Mouse (Mus musculus): ENCODE measurements around the gene Secisbp2l. TPM values are rescaled to one million over a fixed set of nuclear protein-coding genes. Genes with fewer than 3 reads are reported as not detected.

The Secisbp2l gene
- total and polyA plus RNA-seq, 3 experiments: 4.8 to 25.3 (median 24.6) TPM

DNA sequence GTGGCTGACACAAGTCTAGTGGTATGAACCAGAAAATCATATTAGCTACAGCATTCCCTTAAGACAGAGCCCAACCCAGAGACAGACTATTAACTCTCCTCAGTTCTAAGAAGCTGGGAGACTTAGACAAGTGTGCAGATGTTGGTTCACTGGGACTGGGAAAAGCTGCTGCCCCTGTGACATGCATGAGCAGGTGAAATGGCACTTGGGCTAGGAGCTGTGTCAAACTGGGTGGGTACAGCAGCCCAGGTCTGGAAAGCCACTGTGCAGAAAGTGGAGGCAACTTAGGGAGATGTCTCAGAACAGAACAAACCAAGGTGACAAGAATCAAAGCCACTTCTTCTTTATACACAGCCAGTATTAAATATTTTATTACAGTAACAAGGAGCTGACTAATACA, 47.9 kb downstream of the Secisbp2l start:
- H3K36me3 ChIP-seq (replicated peaks): peaks cover 12% of the 10 kb centered on the region
- H3K4me1 ChIP-seq (ENCODE audit: insufficient read depth, low read depth, low read length): peaks cover 18% of the 10 kb centered on the region
- no peak overlapping the region for H3K4me3 ChIP-seq (ENCODE audit: low read depth, low read length)
- ATAC-seq (ENCODE audit: extremely low read depth, insufficient number of reproducible peaks, low FRiP score, poor library complexity, severe bottlenecking) (no peak), DNase-seq (ENCODE audit: low spot score) (no peak)
- H3K9me3 ChIP-seq (replicated peaks): no peaks in the 10 kb centered on the region
- peaks cover 17% of the 10 kb centered on the region; the same call in 1 of the 2 replicates for H3K27me3 ChIP-seq (ENCODE audit: insufficient read depth, low read length)
- TF ChIP-seq GATA1 (IDR thresholded peaks at IDR 0.05; ENCODE audit: borderline replicate concordance, low read length) (no peak), POLR2AphosphoS5 (IDR thresholded peaks at IDR 0.05; ENCODE audit: insufficient replicate concordance, low read depth, low read length) (no peak), CTCF (IDR thresholded peaks at IDR 0.05; ENCODE audit: low read depth, low read length) (no peak), TAL1 (conservative IDR thresholded peaks at IDR 0.05; ENCODE audit: low read depth, low read length) (no peak), GATA2 (IDR thresholded peaks at IDR 0.05; ENCODE audit: borderline replicate concordance, low read depth, low read length) (no peak)

GRCm38 (mm10) chr2:125731763-125732560, 50.7 kb downstream of the Secisbp2l start:
- Histone ChIP-seq H3K9me3 (replicated peaks) (no peaks in the 10 kb centered on the region), H3K4me3 (ENCODE audit: low read depth, low read length) (no peak overlapping the region), H3K36me3 (replicated peaks) (no peaks in the 10 kb centered on the region), H3K4me1 (ENCODE audit: insufficient read depth, low read depth, low read length) (peaks cover 18% of the 10 kb centered on the region), H3K27me3 (ENCODE audit: insufficient read depth, low read length) (peaks cover 26% of the 10 kb centered on the region)
- ATAC-seq (ENCODE audit: extremely low read depth, insufficient number of reproducible peaks, low FRiP score, poor library complexity, severe bottlenecking): no peak
- peak; percentile 22 for DNase-seq (ENCODE audit: low spot score)
- TF ChIP-seq GATA2 (IDR thresholded peaks at IDR 0.05; ENCODE audit: borderline replicate concordance, low read depth, low read length) (no peak), CTCF (IDR thresholded peaks at IDR 0.05; ENCODE audit: low read depth, low read length) (peak; percentile 65; the same call in 1 of the 2 replicates)

DNA sequence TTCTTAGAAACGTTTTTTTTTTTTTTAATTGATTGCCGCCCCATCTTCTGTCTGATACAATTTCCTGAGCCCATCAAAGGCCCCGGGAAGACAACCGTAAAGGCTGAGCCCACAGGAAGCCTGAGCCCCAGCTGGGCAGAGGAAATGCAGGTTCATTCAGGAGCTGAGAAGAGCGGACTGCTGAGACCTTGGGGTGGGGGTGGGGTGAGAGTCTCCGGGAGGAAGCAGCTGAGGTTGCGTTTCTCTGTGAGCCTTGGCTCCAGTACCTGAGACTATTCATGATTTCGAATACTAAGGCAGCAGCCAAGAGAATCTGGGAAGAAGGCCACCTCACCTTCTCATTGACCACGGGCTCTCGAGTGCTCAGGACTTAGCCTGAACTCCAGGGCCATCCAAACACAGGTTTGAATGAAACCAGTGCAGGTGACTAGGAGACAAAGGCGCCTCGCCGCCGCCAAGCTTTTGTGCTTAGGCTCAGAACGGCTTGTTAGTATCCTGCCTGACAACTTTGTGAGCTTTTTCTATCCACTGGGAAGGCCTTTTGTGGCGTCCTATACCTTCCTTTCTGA, 58.0 kb downstream of the Secisbp2l start:
- 0 out of 2 replicates have a peak, but pooled peaks cover 3% of the 10 kb centered on the region for H3K4me1 ChIP-seq (ENCODE audit: insufficient read depth, low read depth, low read length)
- H3K4me3 ChIP-seq (ENCODE audit: low read depth, low read length): no peak overlapping the region
- no peak for ATAC-seq (ENCODE audit: extremely low read depth, insufficient number of reproducible peaks, low FRiP score, poor library complexity, severe bottlenecking)
- no peaks in the 10 kb centered on the region for H3K9me3 ChIP-seq (replicated peaks)
- DNase-seq (ENCODE audit: low spot score): no peak
- peaks cover 44% of the 10 kb centered on the region for H3K27me3 ChIP-seq (ENCODE audit: insufficient read depth, low read length)
- no peaks in the 10 kb centered on the region for H3K36me3 ChIP-seq (replicated peaks)
- TF ChIP-seq GATA2 (IDR thresholded peaks at IDR 0.05; ENCODE audit: borderline replicate concordance, low read depth, low read length) (no peak), CTCF (IDR thresholded peaks at IDR 0.05; ENCODE audit: low read depth, low read length) (no peak), POLR2AphosphoS5 (IDR thresholded peaks at IDR 0.05; ENCODE audit: insufficient replicate concordance, low read depth, low read length) (no peak), GATA1 (IDR thresholded peaks at IDR 0.05; ENCODE audit: borderline replicate concordance, low read length) (no peak), TAL1 (conservative IDR thresholded peaks at IDR 0.05; ENCODE audit: low read depth, low read length) (no peak)

DNA sequence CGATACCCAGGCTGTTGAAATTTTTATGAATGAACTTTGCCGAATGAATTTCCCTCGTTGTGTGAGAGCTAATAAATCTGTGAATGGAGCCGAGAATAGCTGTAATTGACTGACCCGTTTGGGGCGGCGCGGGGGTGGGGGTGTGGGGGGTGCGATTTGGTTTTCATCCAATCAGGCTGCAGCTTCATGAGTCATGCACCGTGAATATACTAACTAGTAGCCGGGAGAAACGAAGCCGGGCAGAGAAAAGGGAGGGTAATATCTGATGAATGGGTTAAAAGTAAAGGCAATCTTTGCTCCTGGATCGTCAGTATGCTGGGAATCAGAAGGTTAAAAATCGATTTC, 58.6 kb downstream of the Secisbp2l start, which contains the start of gene Shc4:
Gene Shc4 (minus strand): TSS at position 63 of the 345 bp plus-strand sequence.
- no peaks in the 10 kb centered on the region for H3K36me3 ChIP-seq (replicated peaks)
- no peak for DNase-seq (ENCODE audit: low spot score)
- H3K4me3 ChIP-seq (ENCODE audit: low read depth, low read length): no peak within 1 kb of the TSS
- H3K9me3 ChIP-seq (replicated peaks): no peaks in the 10 kb centered on the region
- H3K27me3 ChIP-seq (ENCODE audit: insufficient read depth, low read length): peaks cover 40% of the 10 kb centered on the region
- TF ChIP-seq CTCF (IDR thresholded peaks at IDR 0.05; ENCODE audit: low read depth, low read length) (no peak), GATA2 (IDR thresholded peaks at IDR 0.05; ENCODE audit: borderline replicate concordance, low read depth, low read length) (no peak), POLR2AphosphoS5 (IDR thresholded peaks at IDR 0.05; ENCODE audit: insufficient replicate concordance, low read depth, low read length) (no peak), GATA1 (IDR thresholded peaks at IDR 0.05; ENCODE audit: borderline replicate concordance, low read length) (no peak), TAL1 (conservative IDR thresholded peaks at IDR 0.05; ENCODE audit: low read depth, low read length) (no peak)
- H3K4me1 ChIP-seq (ENCODE audit: insufficient read depth, low read depth, low read length): 0 out of 2 replicates have a peak, but pooled peaks cover 3% of the 10 kb centered on the region
- ATAC-seq (ENCODE audit: extremely low read depth, insufficient number of reproducible peaks, low FRiP score, poor library complexity, severe bottlenecking): no peak

DNA sequence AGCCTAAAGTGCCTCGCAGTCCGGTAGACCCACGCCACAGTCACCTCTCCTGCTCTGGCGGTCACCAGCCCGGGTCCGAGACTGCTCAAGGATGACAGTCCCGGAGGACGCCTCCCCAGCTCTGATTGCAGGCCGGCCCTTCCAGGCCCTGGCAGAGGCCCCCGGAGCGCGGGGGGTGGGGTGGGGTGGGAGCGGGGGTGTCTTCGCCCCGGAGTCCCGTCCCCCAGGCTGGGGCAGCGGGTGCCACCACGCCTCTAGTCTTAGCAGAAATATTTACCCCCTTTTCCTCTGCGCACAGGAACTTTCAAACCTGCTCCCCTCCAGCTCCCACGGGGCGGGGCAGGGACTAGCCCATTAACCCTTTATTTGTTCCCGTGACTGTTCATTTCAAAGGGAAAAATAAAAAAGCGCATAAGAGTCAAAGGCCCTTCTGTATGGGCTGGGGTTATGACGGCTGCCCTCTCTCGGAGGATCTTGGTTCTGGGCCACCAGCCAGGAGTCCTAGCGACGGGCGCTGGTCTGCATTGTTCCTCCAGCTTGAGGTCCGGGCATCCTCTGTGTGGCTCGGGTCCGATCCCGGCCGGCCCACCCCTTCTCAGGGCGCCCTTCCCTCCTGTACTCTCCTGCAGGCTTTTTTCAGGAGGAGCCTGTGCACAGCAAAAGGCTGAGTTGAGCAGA, 59.1 kb downstream of the Secisbp2l start:
- ATAC-seq (ENCODE audit: extremely low read depth, insufficient number of reproducible peaks, low FRiP score, poor library complexity, severe bottlenecking) (no peak), DNase-seq (ENCODE audit: low spot score) (no peak)
- TF ChIP-seq GATA1 (IDR thresholded peaks at IDR 0.05; ENCODE audit: borderline replicate concordance, low read length) (no peak), POLR2AphosphoS5 (IDR thresholded peaks at IDR 0.05; ENCODE audit: insufficient replicate concordance, low read depth, low read length) (no peak), TAL1 (conservative IDR thresholded peaks at IDR 0.05; ENCODE audit: low read depth, low read length) (no peak), CTCF (IDR thresholded peaks at IDR 0.05; ENCODE audit: low read depth, low read length) (no peak), GATA2 (IDR thresholded peaks at IDR 0.05; ENCODE audit: borderline replicate concordance, low read depth, low read length) (no peak)
- no peak overlapping the region for H3K4me3 ChIP-seq (ENCODE audit: low read depth, low read length)
- 0 out of 2 replicates have a peak, but pooled peaks cover 3% of the 10 kb centered on the region for H3K4me1 ChIP-seq (ENCODE audit: insufficient read depth, low read depth, low read length)
- no peaks in the 10 kb centered on the region for H3K36me3 ChIP-seq (replicated peaks)
- no peaks in the 10 kb centered on the region for H3K9me3 ChIP-seq (replicated peaks)
- peaks cover 40% of the 10 kb centered on the region for H3K27me3 ChIP-seq (ENCODE audit: insufficient read depth, low read length)

DNA sequence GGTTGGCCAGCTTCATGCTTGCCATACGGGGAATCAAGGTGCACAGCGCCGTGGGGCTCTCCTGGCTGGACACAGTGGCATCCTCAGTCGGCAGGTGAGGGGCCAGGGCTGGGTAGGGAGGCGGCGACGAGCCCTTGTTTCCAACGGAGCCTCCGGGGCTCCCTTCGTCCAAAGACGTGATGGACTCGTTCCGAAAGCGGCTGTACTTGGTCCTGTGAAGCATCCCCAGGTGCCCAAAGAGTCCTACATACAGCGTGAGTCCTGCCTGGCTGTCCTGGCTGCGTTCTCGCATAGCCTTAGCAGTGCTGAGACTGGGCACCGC, 59.6 kb downstream of the Secisbp2l start:
- Histone ChIP-seq H3K9me3 (replicated peaks) (no peaks in the 10 kb centered on the region), H3K36me3 (replicated peaks) (no peaks in the 10 kb centered on the region), H3K4me1 (ENCODE audit: insufficient read depth, low read depth, low read length) (0 out of 2 replicates have a peak, but pooled peaks cover 3% of the 10 kb centered on the region), H3K27me3 (ENCODE audit: insufficient read depth, low read length) (peaks cover 40% of the 10 kb centered on the region), H3K4me3 (ENCODE audit: low read depth, low read length) (no peak overlapping the region)
- no peak for TF ChIP-seq CTCF (IDR thresholded peaks at IDR 0.05; ENCODE audit: low read depth, low read length)
- DNase-seq (ENCODE audit: low spot score): no peak
- no peak for ATAC-seq (ENCODE audit: extremely low read depth, insufficient number of reproducible peaks, low FRiP score, poor library complexity, severe bottlenecking)

Measured in G1E (cell line).